Mouse (Mus musculus) forebrain, postnatal 0 days (tissue): ENCODE measurements at regions not wholly inside any gene's neighbourhood (a gene's known extent, or its start where the extent isn't known, plus 50 kb on each side); places are given as distances from the start of the nearest gene placed in this dataset.

Source experiments
- ATAC-seq: fragments of 200-750 bp; cut with Nextera tagmentation; 2 replicates; pipeline ENCODE4 v1.8.0; 2017; ENCODE audit warnings: mild to moderate bottlenecking, moderate library complexity
- DNase-seq: peaks from one replicate; pipeline ENCODE4 v3.0.0-alpha.2; 2015
- H3K27ac ChIP-seq: fragments of 300-500 bp; sonication (generic); 2 replicates; pipeline ENCODE4 v1.5.1; 2014; ENCODE audit warnings: low read depth, mild to moderate bottlenecking, antibody characterized with exemption, low read length, moderate library complexity, mixed read lengths
- H3K27me3 ChIP-seq: fragments of 300-500 bp; sonication (generic); 2 replicates; pipeline ENCODE4 v1.6.1; 2014; ENCODE audit warnings: mild to moderate bottlenecking, low read length, mixed read lengths; ENCODE audit not compliant: insufficient read depth
- H3K36me3 ChIP-seq: fragments of 300-500 bp; sonication (generic); 2 replicates; pipeline ENCODE4 v1.6.1; 2014; ENCODE audit warnings: mild to moderate bottlenecking, moderate library complexity; ENCODE audit not compliant: insufficient read depth
- H3K4me1 ChIP-seq: fragments of 300-500 bp; sonication (generic); 2 replicates; pipeline ENCODE4 v1.6.1; 2014; ENCODE audit warnings: antibody characterized with exemption; ENCODE audit not compliant: insufficient read depth
- H3K4me2 ChIP-seq: fragments of 300-500 bp; sonication (generic); 2 replicates; pipeline ENCODE4 v1.6.1; 2014; ENCODE audit warnings: low read depth, mild to moderate bottlenecking, moderate library complexity
- H3K4me3 ChIP-seq: fragments of 300-500 bp; sonication (generic); 2 replicates; pipeline ENCODE4 v1.5.1; 2014; ENCODE audit warnings: low read depth, low read length, mixed read lengths
- H3K9ac ChIP-seq: fragments of 300-500 bp; sonication (generic); 2 replicates; pipeline ENCODE4 v1.6.1; 2014; ENCODE audit warnings: mild to moderate bottlenecking
- H3K9me3 ChIP-seq: fragments of 300-500 bp; sonication (generic); 2 replicates; pipeline ENCODE4 v1.6.1; 2016; ENCODE audit warnings: low read length
- CTCF ChIP-seq: sonication (generic); IDR thresholded peaks from 2 replicates; pipeline ENCODE4 v1.5.1; 2016; ENCODE audit warnings: antibody characterized with exemption, control low read depth, low read depth
- WGBS: fragments of 180-500 bp; shearing (Covaris S2); extraction: QIAGEN DNeasy Blood & Tissue Kit; methylation state at CpG from one replicate; pipeline ENCODE4 v1.1.7; 2014; 5-methylcytosine and 5-hydroxymethylcytosine counted together

DNA sequence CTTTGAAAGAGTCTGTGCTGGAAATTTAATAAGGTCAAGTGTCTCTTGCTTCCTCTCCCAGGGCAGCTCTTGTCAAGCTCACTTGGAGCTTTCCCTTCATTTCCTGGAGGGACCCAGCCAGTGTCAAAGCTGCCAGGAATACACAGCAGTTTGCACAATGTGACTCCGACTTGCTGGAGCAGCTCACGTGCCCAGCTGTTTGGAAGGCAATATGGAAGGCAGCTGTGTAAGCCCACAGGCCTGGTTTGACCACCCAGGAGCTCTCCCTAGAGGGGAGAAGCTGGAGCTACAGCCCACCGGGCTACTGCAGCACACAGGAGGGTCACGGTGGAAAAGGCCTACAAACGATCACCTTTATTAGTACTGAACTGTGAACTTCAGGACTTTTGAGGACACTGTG is 669.8 kb downstream of the Slc22a22 start:
- TF ChIP-seq CTCF: no peak
- Histone ChIP-seq H3K4me3 (no peak overlapping the region), H3K4me2 (no peak overlapping the region), H3K9me3 (no peaks in the 10 kb centered on the region), H3K9ac (no peak overlapping the region), H3K4me1 (no peaks in the 10 kb centered on the region), H3K36me3 (no peaks in the 10 kb centered on the region), H3K27me3 (no peaks in the 10 kb centered on the region), H3K27ac (no peak overlapping the region)
- no peak for ATAC-seq
- 58% methylated on average over 5 of the region's 5 CpGs for WGBS
- DNase-seq: no peak

DNA sequence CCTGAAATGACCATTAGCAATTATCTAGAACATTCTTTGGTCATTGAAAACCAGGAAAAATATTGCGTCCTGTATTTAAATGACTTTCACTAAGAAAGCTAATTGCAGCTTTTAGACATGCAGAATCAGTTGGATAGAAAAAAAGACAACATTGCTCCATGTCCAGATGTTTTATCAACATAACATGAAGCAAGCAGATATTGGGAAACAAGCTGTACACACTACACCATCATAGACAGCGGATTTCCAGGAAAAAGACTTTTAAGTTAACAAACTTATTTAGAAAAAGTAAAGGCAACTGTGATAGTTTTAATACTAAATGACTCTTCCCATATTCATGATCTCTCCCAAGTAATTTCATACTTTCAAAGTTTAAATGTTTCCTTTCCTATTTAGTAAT is 675.5 kb downstream of the Slc22a22 start:
- ATAC-seq: no peak
- no peak for DNase-seq
- no peaks in the 10 kb centered on the region for H3K27me3 ChIP-seq
- H3K9me3 ChIP-seq: no peaks in the 10 kb centered on the region
- H3K4me1 ChIP-seq: no peaks in the 10 kb centered on the region
- no peak overlapping the region for H3K27ac ChIP-seq
- no peak for TF ChIP-seq CTCF
- 94% methylated on average over 2 of the region's 2 CpGs for WGBS
- H3K4me2 ChIP-seq: no peak overlapping the region
- no peak overlapping the region for H3K9ac ChIP-seq
- no peaks in the 10 kb centered on the region for H3K36me3 ChIP-seq
- H3K4me3 ChIP-seq: no peak overlapping the region

DNA sequence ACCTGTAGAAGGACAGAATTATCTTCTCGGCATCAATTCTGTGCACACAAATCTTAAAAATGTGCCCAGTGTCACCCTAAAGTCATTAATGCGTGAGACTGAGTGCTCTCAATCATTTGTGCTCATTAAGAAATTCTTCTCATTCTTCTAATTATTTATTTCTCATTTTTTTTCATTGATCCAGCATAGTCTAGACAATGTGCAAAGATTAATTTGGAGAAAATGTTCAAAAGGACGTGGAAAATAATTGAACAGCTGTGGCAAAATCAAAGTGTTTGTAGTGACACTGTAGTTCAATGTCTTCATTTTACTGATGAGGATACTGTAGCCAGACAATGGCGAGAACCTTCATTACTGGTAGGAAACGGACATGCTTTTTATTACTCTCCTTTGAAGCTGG is 702.0 kb downstream of the Slc22a22 start:
- 62% methylated on average over 5 of the region's 5 CpGs for WGBS
- DNase-seq (no peak), ATAC-seq (no peak)
- Histone ChIP-seq H3K27me3 (no peaks in the 10 kb centered on the region), H3K4me2 (no peak overlapping the region), H3K9me3 (no peaks in the 10 kb centered on the region), H3K4me1 (no peaks in the 10 kb centered on the region), H3K4me3 (no peak overlapping the region), H3K27ac (no peak overlapping the region), H3K36me3 (no peaks in the 10 kb centered on the region), H3K9ac (no peak overlapping the region)
- TF ChIP-seq CTCF: no peak

DNA sequence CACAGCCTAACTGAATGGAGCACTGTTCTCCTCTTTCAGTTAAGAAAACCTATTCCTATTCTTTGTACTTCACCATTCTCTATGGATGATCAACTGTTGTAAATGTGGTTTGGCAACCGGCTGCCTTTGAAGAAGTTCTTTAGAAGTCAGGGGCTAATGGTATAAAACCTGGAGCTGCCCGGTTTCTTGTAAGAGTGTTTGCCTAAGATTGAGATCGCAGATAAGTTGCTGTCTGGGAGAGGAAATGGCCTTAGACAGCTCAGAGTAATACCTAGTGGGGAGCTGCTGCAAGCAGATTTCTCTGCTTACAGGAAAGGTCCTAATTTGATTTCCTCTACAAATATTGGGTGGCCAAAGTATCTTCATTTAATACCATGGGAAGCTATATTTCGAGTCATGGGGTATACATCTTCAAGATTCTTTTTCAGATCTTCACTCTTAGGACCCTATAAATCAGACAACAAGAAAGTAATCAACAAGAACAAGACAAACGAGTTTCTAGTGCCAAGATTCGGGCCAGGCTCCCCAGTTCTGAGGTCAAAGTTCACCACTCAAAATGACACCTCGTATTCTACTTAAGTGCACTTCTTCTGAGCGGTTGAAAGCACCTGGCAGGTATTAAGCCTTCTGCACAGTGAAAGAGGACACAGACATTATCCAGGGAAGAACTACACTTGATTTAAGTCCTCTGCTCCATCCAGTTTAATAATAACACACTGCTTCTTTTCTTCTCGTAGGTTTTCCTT is 702.6 kb downstream of the Slc22a22 start:
- Histone ChIP-seq H3K27ac (no peak overlapping the region), H3K4me2 (no peak overlapping the region), H3K4me3 (no peak overlapping the region), H3K36me3 (no peaks in the 10 kb centered on the region), H3K9ac (no peak overlapping the region), H3K4me1 (no peaks in the 10 kb centered on the region), H3K27me3 (no peaks in the 10 kb centered on the region), H3K9me3 (no peaks in the 10 kb centered on the region)
- no peak for DNase-seq
- TF ChIP-seq CTCF: no peak
- no peak for ATAC-seq
- 68% methylated on average over 9 of the region's 9 CpGs for WGBS

- 69% methylated on average over 6 of the region's 6 CpGs for WGBS
- Histone ChIP-seq H3K4me1 (no peaks in the 10 kb centered on the region), H3K4me3 (no peak overlapping the region), H3K36me3 (no peaks in the 10 kb centered on the region), H3K9ac (no peak overlapping the region), H3K4me2 (no peak overlapping the region), H3K27ac (no peak overlapping the region), H3K27me3 (no peaks in the 10 kb centered on the region), H3K9me3 (no peaks in the 10 kb centered on the region)
- TF ChIP-seq CTCF: no peak
- ATAC-seq: no peak
- no peak for DNase-seq
These were observed 711.1 kb downstream of the Slc22a22 start for GRCm38 (mm10) chr15:56766356-56766755.

- no peak overlapping the region for H3K27ac ChIP-seq
- ATAC-seq (no peak), DNase-seq (no peak)
- H3K9ac ChIP-seq: no peak overlapping the region
- 30% methylated on average over 9 of the region's 9 CpGs for WGBS
- no peak for TF ChIP-seq CTCF
- no peaks in the 10 kb centered on the region for H3K36me3 ChIP-seq
- H3K4me2 ChIP-seq: no peak overlapping the region
- no peaks in the 10 kb centered on the region for H3K4me1 ChIP-seq
- no peaks in the 10 kb centered on the region for H3K27me3 ChIP-seq
- H3K9me3 ChIP-seq: no peaks in the 10 kb centered on the region
- H3K4me3 ChIP-seq: no peak overlapping the region
These were observed 712.4 kb downstream of the Slc22a22 start for GRCm38 (mm10) chr15:56764957-56765482.

- no peaks in the 10 kb centered on the region for H3K36me3 ChIP-seq
- ATAC-seq (no peak), DNase-seq (no peak)
- TF ChIP-seq CTCF: no peak
- H3K9ac ChIP-seq: no peak overlapping the region
- no peaks in the 10 kb centered on the region for H3K4me1 ChIP-seq
- no peak overlapping the region for H3K4me3 ChIP-seq
- no peaks in the 10 kb centered on the region for H3K9me3 ChIP-seq
- H3K27ac ChIP-seq: no peak overlapping the region
- WGBS: 77% methylated on average over 5 of the region's 5 CpGs
- H3K27me3 ChIP-seq: no peaks in the 10 kb centered on the region
- no peak overlapping the region for H3K4me2 ChIP-seq
These were observed 713.4 kb downstream of the Slc22a22 start for GRCm38 (mm10) chr15:56764019-56764418.
